Mouse (Mus musculus): ENCODE data around the gene Gm10295.

Gm10295 gene

GRCm38 (mm10) chr7:71368543-71369181, 17.4 kb upstream of the Gm10295 start:
- in situ Hi-C loops (cut with MseI, MboI) = no loop called here

GRCm38 (mm10) chr7:71355596-71355995, 4.3 kb upstream of the Gm10295 start:
- in situ Hi-C loops (cut with MseI, MboI) = no loop called here

- in situ Hi-C loops (cut with MseI, MboI) = no loop called here
Measured at GRCm38 (mm10) chr7:71348922-71349321, 2.4 kb downstream of the Gm10295 start.

GRCm38 (mm10) chr7:71324919-71325583, 26.2 kb downstream of the Gm10295 start:
- in situ Hi-C loops (cut with MseI, MboI) = no loop called here

GRCm38 (mm10) chr7:71313148-71313765, 38.0 kb downstream of the Gm10295 start:
- in situ Hi-C loops (cut with MseI, MboI) = no loop called here

- in situ Hi-C loops (cut with MseI, MboI) = no loop called here
Measured at GRCm38 (mm10) chr7:71312375-71312774, 38.9 kb downstream of the Gm10295 start.

GRCm38 (mm10) chr7:71311411-71311810, 39.9 kb downstream of the Gm10295 start:
- in situ Hi-C loops (cut with MseI, MboI) = no loop called here

- in situ Hi-C loops (cut with MseI, MboI) = no loop called here
Measured at GRCm38 (mm10) chr7:71308051-71308450, 43.2 kb downstream of the Gm10295 start.

- in situ Hi-C loops (cut with MseI, MboI) = no loop called here
Measured at GRCm38 (mm10) chr7:71302714-71303113, 48.6 kb downstream of the Gm10295 start.

Data from mouse trophoblast stem cell (cell line).